17 mouse cellular contexts compared by ENCODE assay signal in the genomic region with DNA sequence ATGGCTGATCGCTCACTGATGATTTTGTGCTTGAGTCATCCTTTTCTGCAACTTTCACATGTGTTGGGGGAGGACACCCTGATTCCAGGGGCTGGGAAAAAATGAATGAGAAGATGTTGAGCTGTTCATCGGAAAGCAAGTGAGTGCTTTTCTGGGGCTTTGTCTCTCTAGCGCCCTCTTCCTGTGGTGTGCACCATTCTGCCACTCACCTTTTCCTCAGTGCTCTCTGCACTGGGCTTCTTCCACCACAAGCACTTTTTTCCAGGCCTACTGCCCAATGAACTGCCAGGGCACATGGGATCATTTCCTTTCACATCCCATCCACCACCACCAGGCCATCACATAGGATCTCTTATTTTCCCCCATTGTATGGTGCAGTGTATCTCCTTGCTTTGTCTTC. TPM values are rescaled to one million over a fixed set of nuclear protein-coding genes. Genes with fewer than 3 reads are reported as not detected.
DNase-seq lines count a peak whose midpoint lies in the region; ATAC-seq and TF ChIP-seq lines count a peak whose summit lies in the region.
"Had no signal": no experiment of that assay in that cellular context is flagged by ENCODE, and none has a peak within 500 bp of the region (broad histone marks: within the 10 kb centered on the region; RNA-seq: fewer than 3 reads in every experiment).

No protein-coding gene starts in this region.

- no peak overlapping the region for H3K4me2 ChIP-seq in midbrain, embryonic 16.5 days (ENCODE audit: low read length)
- H3K4me2 ChIP-seq: embryonic facial prominence, embryonic 12.5 days; hindbrain, embryonic 14.5 days; limb, embryonic 13.5 days; midbrain, embryonic 12.5 days had no signal

- 67% methylated on average over 3 of the region's 3 CpGs for WGBS in midbrain, embryonic 16.5 days

- no peak overlapping the region for H3K9ac ChIP-seq in midbrain, embryonic 16.5 days (ENCODE audit: low read depth, low read length)
- H3K9ac ChIP-seq: embryonic facial prominence, embryonic 12.5 days; hindbrain, embryonic 14.5 days; limb, embryonic 13.5 days; midbrain, embryonic 12.5 days had no signal

- no peak overlapping the region for H3K4me3 ChIP-seq in left cerebral cortex, adult 2 months
- H3K4me3 ChIP-seq in E14TG2a.4 (replicated peaks; ENCODE audit: low read length): no peak overlapping the region
- H3K4me3 ChIP-seq in midbrain, embryonic 16.5 days (ENCODE audit: low read depth, low read length): no peak overlapping the region
- H3K4me3 ChIP-seq: embryonic facial prominence, embryonic 12.5 days; limb, embryonic 13.5 days; midbrain, embryonic 12.5 days had no signal

- no peaks in the 10 kb centered on the region for H3K9me3 ChIP-seq in E14TG2a.4 (ENCODE audit: low read length)
- H3K9me3 ChIP-seq in midbrain, embryonic 16.5 days (replicated peaks; ENCODE audit: control insufficient read depth, low read length, poor library complexity, severe bottlenecking): no peaks in the 10 kb centered on the region
- H3K9me3 ChIP-seq: embryonic facial prominence, embryonic 12.5 days; limb, embryonic 13.5 days; midbrain, embryonic 12.5 days had no signal

- peak; percentile 23 for TF ChIP-seq CTCF in left cerebral cortex, adult 2 months (IDR thresholded peaks at IDR 0.05)
- peak; percentile 20 for TF ChIP-seq CTCF in E14TG2a.4 (conservative IDR thresholded peaks at IDR 0.05; ENCODE audit: low read length)

- no peaks in the 10 kb centered on the region for H3K36me3 ChIP-seq in E14TG2a.4 (ENCODE audit: insufficient read depth, low read length)
- H3K36me3 ChIP-seq in midbrain, embryonic 16.5 days (ENCODE audit: control insufficient read depth, insufficient read depth, low read length): no peaks in the 10 kb centered on the region
- H3K36me3 ChIP-seq: embryonic facial prominence, embryonic 12.5 days; limb, embryonic 13.5 days; midbrain, embryonic 12.5 days had no signal

- no peak overlapping the region for H3K27ac ChIP-seq in left cerebral cortex, adult 2 months
- H3K27ac ChIP-seq in midbrain, embryonic 16.5 days (ENCODE audit: low read length): no peak overlapping the region
- H3K27ac ChIP-seq: embryonic facial prominence, embryonic 12.5 days; hindbrain, embryonic 14.5 days; limb, embryonic 13.5 days; midbrain, embryonic 12.5 days had no signal

- peak; percentile 75 for DNase-seq in heart, adult 11 months
- DNase-seq in heart, adult 9 months (ENCODE audit: low spot score in 2 of 2): no peak
- DNase-seq in left cerebral cortex, adult 2 months (ENCODE audit: extremely low spot score in 1 of 2, low spot score in 2 of 2): no peak
- no peak for DNase-seq in left cerebral cortex, adult 9 months (ENCODE audit: low spot score in 2 of 2)
- DNase-seq in brain, adult 2 months (ENCODE audit: low read depth, low spot score): peak; percentile 43
- DNase-seq in ovary, adult 18-20 months (ENCODE audit: low spot score): no peak
- DNase-seq: adrenal gland, postnatal 25 days; cerebellum, postnatal 25 days; kidney, adult 18-20 months; lung, postnatal 36 days; right cerebral cortex, postnatal 25 days had no signal

- intact Hi-C loops in left cerebral cortex, adult 2 months (cut with DNase I): no loop called here

- H3K27me3 ChIP-seq in E14TG2a.4 (ENCODE audit: insufficient read depth, low read length): no peaks in the 10 kb centered on the region
- peaks cover 4% of the 10 kb centered on the region for H3K27me3 ChIP-seq in midbrain, embryonic 16.5 days (ENCODE audit: control insufficient read depth, insufficient read depth, low read depth, low read length)

- ATAC-seq in midbrain, embryonic 16.5 days: no peak

- no peaks in the 10 kb centered on the region for H3K4me1 ChIP-seq in E14TG2a.4 (replicated peaks; ENCODE audit: low read depth, low read length)
- H3K4me1 ChIP-seq in midbrain, embryonic 16.5 days (ENCODE audit: control insufficient read depth, insufficient read depth, low read length): 0 out of 2 replicates have a peak, but pooled peaks cover 2% of the 10 kb centered on the region
- H3K4me1 ChIP-seq: embryonic facial prominence, embryonic 12.5 days; limb, embryonic 13.5 days; midbrain, embryonic 12.5 days had no signal

RNA-seq across cellular contexts. Expression of a gene that starts 26.2 kb away (rescaled TPM):
- total RNA-seq in left cerebral cortex, adult 2 months (2021): 10 to 100 TPM; 15.3 to 18.0 TPM
- 13.9 and 15.9 TPM in 2 replicates for polyA plus RNA-seq in midbrain, embryonic 16.5 days (2015; fragmentation: Nextera tagmentation; extraction: Ambion mirVana)

Comparison
In these comparisons a context has a peak if more than half of its experiments do, and no peak if none do; other contexts are left out.
1. DNase-seq: peak in heart, adult 11 months (single experiment) and brain, adult 2 months (single experiment); none in heart, adult 9 months (0 of 2), left cerebral cortex, adult 2 months (0 of 2), left cerebral cortex, adult 9 months (0 of 2) and ovary, adult 18-20 months (single experiment).